Mouse (Mus musculus): Measurements from ENCODE around the gene Sap30.
"Not testable (repeated sequence)": the region's sequence is repeated elsewhere in the genome, so short reads cannot be mapped to it uniquely, and the experiment has no call there.

Gene Sap30

GRCm38 (mm10) chr8:57487441-57488155, at the start of gene Sap30:
Gene Sap30 (minus strand): TSS chr8:57487860.
- peak; percentile 96 for DNase-seq (ENCODE audit: low spot score)

- no peak for DNase-seq (ENCODE audit: low spot score)
Observed at GRCm38 (mm10) chr8:57536167-57536566, 48.5 kb upstream of the Sap30 start.

GRCm38 (mm10) chr8:57534495-57534894, 46.8 kb upstream of the Sap30 start:
- DNase-seq (ENCODE audit: low spot score) = no peak

GRCm38 (mm10) chr8:57533106-57533505, 45.4 kb upstream of the Sap30 start:
- DNase-seq (ENCODE audit: low spot score) = no peak

- no peak for DNase-seq (ENCODE audit: low spot score)
Observed at GRCm38 (mm10) chr8:57532223-57532622, 44.6 kb upstream of the Sap30 start.

- peak; percentile 65 for DNase-seq (ENCODE audit: low spot score)
Observed at GRCm38 (mm10) chr8:57530666-57531349, 43.1 kb upstream of the Sap30 start.

- DNase-seq (ENCODE audit: low spot score) = no peak
Observed at GRCm38 (mm10) chr8:57530238-57530637, 42.6 kb upstream of the Sap30 start.

GRCm38 (mm10) chr8:57528036-57528435, 40.4 kb upstream of the Sap30 start:
- no peak for DNase-seq (ENCODE audit: low spot score)

GRCm38 (mm10) chr8:57520186-57520786, 32.6 kb upstream of the Sap30 start:
- DNase-seq (ENCODE audit: low spot score) = no peak

GRCm38 (mm10) chr8:57517723-57518122, 30.1 kb upstream of the Sap30 start:
- DNase-seq (ENCODE audit: low spot score) = no peak

- not testable (repeated sequence) for DNase-seq (ENCODE audit: low spot score)
Observed at GRCm38 (mm10) chr8:57516685-57517084, 29.0 kb upstream of the Sap30 start.

GRCm38 (mm10) chr8:57513178-57513661, 25.6 kb upstream of the Sap30 start:
- not testable (repeated sequence) for DNase-seq (ENCODE audit: low spot score)

- DNase-seq (ENCODE audit: low spot score) = no peak
Observed at GRCm38 (mm10) chr8:57512141-57513056, 24.7 kb upstream of the Sap30 start.

- peak; percentile 100 for DNase-seq (ENCODE audit: low spot score)
Observed at GRCm38 (mm10) chr8:57511316-57512118, 23.9 kb upstream of the Sap30 start, which contains the start of gene Hmgb2. Gene Hmgb2 (plus strand): TSS chr8:57511907.

GRCm38 (mm10) chr8:57510791-57511315, 23.2 kb upstream of the Sap30 start:
- no peak for DNase-seq (ENCODE audit: low spot score)

- no peak for DNase-seq (ENCODE audit: low spot score)
Observed at GRCm38 (mm10) chr8:57508657-57509056, 21.0 kb upstream of the Sap30 start.

GRCm38 (mm10) chr8:57507556-57508063, 19.9 kb upstream of the Sap30 start:
- DNase-seq (ENCODE audit: low spot score) = no peak

- DNase-seq (ENCODE audit: low spot score) = not testable (repeated sequence)
Observed at GRCm38 (mm10) chr8:57505500-57505899, 17.8 kb upstream of the Sap30 start.

- DNase-seq (ENCODE audit: low spot score) = no peak
Observed at GRCm38 (mm10) chr8:57503641-57504040, 16.0 kb upstream of the Sap30 start.

GRCm38 (mm10) chr8:57498847-57499511, 11.3 kb upstream of the Sap30 start:
- DNase-seq (ENCODE audit: low spot score) = peak; percentile 11

Measured in ovary, adult 18-20 months (tissue).